Mouse (Mus musculus) small intestine, adult 2 months (tissue): ENCODE measurements around the gene Bspry.

ENCODE experiments used
- CTCF ChIP-seq: fragments of 200-500 bp; IDR thresholded peaks from 2 replicates; pipeline ENCODE4 v1.5.1; 2012; ENCODE audit warnings: low read depth, mild to moderate bottlenecking, control low read depth, inconsistent platforms, low read length, moderate library complexity, mixed read lengths; ENCODE audit not compliant: insufficient replicate concordance, insufficient read length; ENCODE audit errors: extremely low read depth
- POLR2A ChIP-seq: fragments of 200-500 bp; IDR thresholded peaks from 2 replicates; pipeline ENCODE4 v1.6.1; 2012; ENCODE audit warnings: low read depth, mild to moderate bottlenecking, control low read depth, inconsistent platforms, low read length, moderate library complexity

GRCm38 (mm10) chr4:62435081-62435480 lies 44.8 kb upstream of the Bspry start, which contains the start of gene Rnf183:
- TF ChIP-seq POLR2A: no peak
- TF ChIP-seq CTCF: no peak
